Mouse (Mus musculus) heart, adult 2 months (tissue): ENCODE results near the gene Capn5.

Experiments used
- CTCF ChIP-seq: fragments of 200-600 bp; IDR thresholded peaks from 2 replicates; pipeline ENCODE4 v1.8.1; 2022; ENCODE audit warnings: antibody characterized with exemption, mild to moderate bottlenecking, moderate library complexity
- POLR2A ChIP-seq: fragments of 200-500 bp; IDR thresholded peaks from 2 replicates; pipeline ENCODE4 v1.6.1; 2011; ENCODE audit warnings: mild to moderate bottlenecking, low read depth, low read length, control low read depth; ENCODE audit not compliant: insufficient read depth

DNA sequence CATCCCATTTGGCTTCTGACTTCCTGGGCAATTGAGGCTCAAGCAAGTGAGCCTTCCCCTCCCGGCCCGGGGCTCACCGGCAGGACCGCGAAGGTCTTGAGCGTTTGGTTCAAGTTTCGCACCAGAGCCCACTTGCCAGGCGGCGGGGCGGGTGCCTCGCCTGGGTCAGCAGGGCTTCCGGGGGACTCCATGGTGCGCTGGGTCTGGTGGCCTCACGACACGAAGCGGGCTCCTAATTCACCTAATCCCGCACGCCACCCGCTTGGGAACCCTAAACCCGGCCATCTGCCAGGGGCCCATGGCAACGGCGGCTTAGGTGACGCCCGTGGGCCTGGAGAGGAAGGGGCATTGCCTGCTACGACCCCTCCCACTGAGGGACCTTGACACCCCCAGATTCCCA is 66.8 kb downstream of the Capn5 start:
- TF ChIP-seq CTCF (no peak), POLR2A (no peak)
